Mouse (Mus musculus): ENCODE measurements at regions not wholly inside any gene's neighbourhood (a gene's known extent, or its start where the extent isn't known, plus 50 kb on each side); places are given as distances from the start of the nearest gene placed in this dataset.
"Not testable (repeated sequence)": the region's sequence is repeated elsewhere in the genome, so short reads cannot be mapped to it uniquely, and the experiment has no call there.

- DNase-seq; intact Hi-C loops (cut with DNase I): not testable (repeated sequence)
Measured at GRCm38 (mm10) chr17:13432256-13432655, 77.9 kb downstream of the Tcp10c start.

GRCm38 (mm10) chr17:13434146-13434545, 79.8 kb downstream of the Tcp10c start:
- intact Hi-C loops (cut with DNase I); DNase-seq: not testable (repeated sequence)

- DNase-seq; intact Hi-C loops (cut with DNase I): not testable (repeated sequence)
Measured at GRCm38 (mm10) chr17:13438790-13439189, 84.4 kb downstream of the Tcp10c start.

- DNase-seq; intact Hi-C loops (cut with DNase I): not testable (repeated sequence)
Measured at GRCm38 (mm10) chr17:13440708-13441530, 86.5 kb downstream of the Tcp10c start.

- intact Hi-C loops (cut with DNase I); DNase-seq: not testable (repeated sequence)
Measured at GRCm38 (mm10) chr17:13442229-13442628, 87.9 kb downstream of the Tcp10c start.

- DNase-seq, result not testable (repeated sequence)
- intact Hi-C loops (cut with DNase I), result loop anchor here (10.0 kb wide), 1 partner anchor 272 kb away; no protein-coding TSS in a partner anchor
Measured at GRCm38 (mm10) chr17:13456869-13457600, 102.7 kb downstream of the Tcp10c start.

GRCm38 (mm10) chr17:13457942-13458341, 103.6 kb downstream of the Tcp10c start:
- intact Hi-C loops (cut with DNase I), result loop anchor here (10.0 kb wide), 1 partner anchor 273 kb away; no protein-coding TSS in a partner anchor
- DNase-seq, result not testable (repeated sequence)

GRCm38 (mm10) chr17:13458814-13459213, 104.4 kb downstream of the Tcp10c start:
- intact Hi-C loops (cut with DNase I), result loop anchor here (10.0 kb wide), 1 partner anchor 274 kb away; no protein-coding TSS in a partner anchor
- not testable (repeated sequence) for DNase-seq

- DNase-seq; intact Hi-C loops (cut with DNase I): not testable (repeated sequence)
Measured at GRCm38 (mm10) chr17:13462663-13463062, 108.3 kb downstream of the Tcp10c start.

GRCm38 (mm10) chr17:13465822-13466221, 111.5 kb downstream of the Tcp10c start:
- intact Hi-C loops (cut with DNase I), result not testable (repeated sequence)

GRCm38 (mm10) chr17:13469867-13470380, 115.6 kb downstream of the Tcp10c start:
- not testable (repeated sequence) for DNase-seq
- intact Hi-C loops (cut with DNase I), result loop anchor here (5.0 kb wide), 2 partner anchors 52 to 292 kb away; partner anchors contain the start of genes Afdn and Tcte2

More at GRCm38 (mm10) chr17:13465822-13466221, 111.5 kb downstream of the Tcp10c start:
- not testable (repeated sequence) for DNase-seq

- intact Hi-C loops (cut with DNase I), result loop anchor here (1.0 to 5.0 kb wide), 4 partner anchors 50 to 358 kb away; partner anchors contain the start of genes Afdn and Tcte2
- DNase-seq, result peak; percentile 72
Measured at GRCm38 (mm10) chr17:13472460-13473062, 118.2 kb downstream of the Tcp10c start.

GRCm38 (mm10) chr17:13474310-13475094, 120.1 kb downstream of the Tcp10c start:
- DNase-seq, result peak in 1 of 2 experiments; percentile 31
- intact Hi-C loops (cut with DNase I), result loop anchor here (5.0 kb wide), 2 partner anchors 48 to 288 kb away; partner anchors contain the start of genes Afdn and Tcte2

- intact Hi-C loops (cut with DNase I), result no loop called here
- no peak for DNase-seq
Measured at GRCm38 (mm10) chr17:13478866-13479571, 124.6 kb downstream of the Tcp10c start.

GRCm38 (mm10) chr17:13479572-13480063, 125.2 kb downstream of the Tcp10c start:
- no peak for DNase-seq
- intact Hi-C loops (cut with DNase I), result no loop called here

- intact Hi-C loops (cut with DNase I), result no loop called here
- no peak for DNase-seq
Measured at GRCm38 (mm10) chr17:13481445-13482085, 127.2 kb downstream of the Tcp10c start.

- DNase-seq, result no peak
- intact Hi-C loops (cut with DNase I), result no loop called here
Measured at GRCm38 (mm10) chr17:13482136-13482535, 127.8 kb downstream of the Tcp10c start.
